Mouse (Mus musculus) heart, embryonic 15.5 days (tissue): Measurements from ENCODE around the gene Dlx3. TPM values are rescaled to one million over a fixed set of nuclear protein-coding genes. Genes with fewer than 3 reads are reported as not detected.

Experiments used
- ATAC-seq: fragments of 200-750 bp; cut with Nextera tagmentation; replicated peaks from 2 replicates; pipeline ENCODE4 v1.8.0; 2017; ENCODE audit warnings: low read depth, moderate TSS enrichment; ENCODE audit not compliant: insufficient number of reproducible peaks, insufficient read depth, low FRiP score
- H3K27ac ChIP-seq: fragments of 300-500 bp; sonication (generic); 2 replicates; pipeline ENCODE4 v1.5.1; 2015; ENCODE audit warnings: mild to moderate bottlenecking, inconsistent platforms
- H3K27me3 ChIP-seq: fragments of 300-500 bp; sonication (generic); 2 replicates; pipeline ENCODE4 v1.6.1; 2015; ENCODE audit warnings: inconsistent platforms
- H3K36me3 ChIP-seq: fragments of 300-500 bp; sonication (generic); 2 replicates; pipeline ENCODE4 v1.6.1; 2015; ENCODE audit warnings: mild to moderate bottlenecking, inconsistent platforms
- H3K4me1 ChIP-seq: fragments of 300-500 bp; sonication (generic); replicated peaks from 2 replicates; pipeline ENCODE4 v1.6.1; 2015; ENCODE audit warnings: inconsistent platforms
- H3K4me2 ChIP-seq: fragments of 300-500 bp; sonication (generic); 2 replicates; pipeline ENCODE4 v1.6.1; 2015; ENCODE audit warnings: inconsistent platforms, mild to moderate bottlenecking, moderate library complexity
- H3K4me3 ChIP-seq: fragments of 300-500 bp; sonication (generic); 2 replicates; pipeline ENCODE4 v1.5.1; 2015; ENCODE audit warnings: mild to moderate bottlenecking, inconsistent platforms
- H3K9ac ChIP-seq: fragments of 300-500 bp; sonication (generic); 2 replicates; pipeline ENCODE4 v1.6.1; 2015; ENCODE audit warnings: mild to moderate bottlenecking, inconsistent platforms
- H3K9me3 ChIP-seq: fragments of 300-500 bp; sonication (generic); replicated peaks from 2 replicates; pipeline ENCODE4 v1.6.1; 2016; ENCODE audit warnings: inconsistent platforms
- WGBS: fragments of 180-500 bp; shearing (Covaris S2); methylation state at CpG from one replicate; pipeline ENCODE4 v1.1.7; 2015; ENCODE audit warnings: mixed read lengths; 5-methylcytosine and 5-hydroxymethylcytosine counted together
- polyA plus RNA-seq: library from polyadenylated mRNA; unstranded; fragments of >200 nt; fragmentation: Nextera tagmentation; extraction: Ambion mirVana; gene quantifications from 2 replicates; pipeline ENCODE4 v1.2.1, GENCODE M21; 2015

Dlx3 gene
- polyA plus RNA-seq, 1 experiment from 2014 or later = 0.08 TPM

GRCm38 (mm10) chr11:95106440-95107236 lies 13.3 kb upstream of the Dlx3 start:
- Histone ChIP-seq H3K9ac (no peak overlapping the region), H3K4me3 (no peak overlapping the region), H3K27me3 (peaks cover 12% of the 10 kb centered on the region; the same call in 1 of the 2 replicates), H3K9me3 (0 out of 2 replicates have a peak, but pooled peaks cover 4% of the 10 kb centered on the region), H3K36me3 (no peaks in the 10 kb centered on the region), H3K4me1 (peaks cover 24% of the 10 kb centered on the region), H3K4me2 (no peak overlapping the region), H3K27ac (no peak overlapping the region)
- 31% methylated on average over 23 of the region's 23 CpGs for WGBS
- peak; percentile 28; the same call in 1 of the 2 replicates for ATAC-seq

DNA sequence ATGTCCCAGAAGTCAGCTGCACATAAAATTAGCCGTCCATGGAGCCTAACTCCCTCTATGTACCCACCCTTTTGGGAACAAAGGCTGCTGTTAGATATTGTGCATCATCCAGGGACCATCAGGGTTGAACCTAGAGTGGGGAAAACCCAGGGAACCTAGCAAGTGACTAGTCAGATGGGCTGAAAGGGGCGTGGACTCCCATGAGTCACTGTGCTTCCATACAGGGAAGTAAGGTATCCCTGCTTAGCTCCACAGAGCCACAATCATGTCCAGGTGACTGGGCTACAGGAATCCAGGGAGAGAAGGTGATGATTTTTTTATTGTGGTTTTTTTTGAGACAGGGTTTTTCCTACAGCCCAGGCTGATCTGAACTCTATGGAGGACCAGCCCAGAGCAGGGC lies 10.9 kb upstream of the Dlx3 start:
- H3K36me3 ChIP-seq = no peaks in the 10 kb centered on the region
- H3K9ac ChIP-seq = no peak overlapping the region
- no peak overlapping the region for H3K4me3 ChIP-seq
- no peak overlapping the region for H3K27ac ChIP-seq
- no peak for ATAC-seq
- 84% methylated on average over 2 of the region's 2 CpGs for WGBS
- H3K9me3 ChIP-seq = no peaks in the 10 kb centered on the region
- peaks cover 12% of the 10 kb centered on the region; the same call in 1 of the 2 replicates for H3K27me3 ChIP-seq
- H3K4me2 ChIP-seq = no peak overlapping the region
- H3K4me1 ChIP-seq = peaks cover 21% of the 10 kb centered on the region

DNA sequence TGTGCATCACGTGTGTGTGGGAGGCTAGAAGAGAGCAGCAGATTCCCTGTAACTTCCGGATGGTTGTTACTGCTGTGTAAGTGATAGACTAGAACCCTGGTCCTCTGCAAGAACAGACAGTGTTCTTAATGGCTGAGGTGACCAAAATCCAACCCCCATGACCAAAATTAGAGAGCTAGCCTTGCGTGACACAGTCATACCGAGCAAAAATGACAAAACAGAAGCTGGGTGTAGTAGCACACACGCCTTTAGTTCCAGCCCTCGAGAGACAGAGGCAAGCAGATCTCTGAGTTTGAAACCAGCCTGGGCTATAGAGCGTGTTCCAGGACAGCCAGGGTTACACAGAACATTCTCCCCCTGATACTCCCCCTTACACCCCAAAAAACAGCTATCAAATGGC lies 9.8 kb upstream of the Dlx3 start:
- Histone ChIP-seq H3K4me1 (peaks cover 15% of the 10 kb centered on the region), H3K27me3 (peaks cover 12% of the 10 kb centered on the region; the same call in 1 of the 2 replicates), H3K9me3 (no peaks in the 10 kb centered on the region), H3K9ac (no peak overlapping the region), H3K4me2 (no peak overlapping the region), H3K27ac (no peak overlapping the region), H3K4me3 (no peak overlapping the region), H3K36me3 (no peaks in the 10 kb centered on the region)
- 80% methylated on average over 7 of the region's 7 CpGs for WGBS
- no peak for ATAC-seq

GRCm38 (mm10) chr11:95117030-95117429 lies 2.9 kb upstream of the Dlx3 start:
- peak; percentile 59; the same call in 1 of the 2 replicates for ATAC-seq
- Histone ChIP-seq H3K4me3 (no peak overlapping the region), H3K4me2 (no peak overlapping the region), H3K27me3 (peaks cover 50% of the 10 kb centered on the region), H3K9ac (no peak overlapping the region), H3K9me3 (no peaks in the 10 kb centered on the region), H3K4me1 (peaks cover 22% of the 10 kb centered on the region), H3K36me3 (no peaks in the 10 kb centered on the region), H3K27ac (no peak overlapping the region)
- WGBS = 3% methylated on average over 6 of the region's 6 CpGs

GRCm38 (mm10) chr11:95118505-95118904 lies 1.4 kb upstream of the Dlx3 start:
- H3K36me3 ChIP-seq = no peaks in the 10 kb centered on the region
- WGBS = 6% methylated on average over 8 of the region's 8 CpGs
- H3K4me1 ChIP-seq = peaks cover 22% of the 10 kb centered on the region
- ATAC-seq = no peak
- no peak overlapping the region for H3K27ac ChIP-seq
- peaks cover 64% of the 10 kb centered on the region for H3K27me3 ChIP-seq
- no peak overlapping the region for H3K4me3 ChIP-seq
- H3K4me2 ChIP-seq = no peak overlapping the region
- no peaks in the 10 kb centered on the region for H3K9me3 ChIP-seq
- H3K9ac ChIP-seq = no peak overlapping the region

- peaks cover 22% of the 10 kb centered on the region for H3K4me1 ChIP-seq
- no peaks in the 10 kb centered on the region for H3K36me3 ChIP-seq
- WGBS = under 1% methylated on average over 21 of the region's 21 CpGs
- peak overlapping the region; percentile 81 for H3K4me2 ChIP-seq
- peaks cover 85% of the 10 kb centered on the region for H3K27me3 ChIP-seq
- H3K9ac ChIP-seq = no peak overlapping the region
- H3K27ac ChIP-seq = no peak overlapping the region
- no peaks in the 10 kb centered on the region for H3K9me3 ChIP-seq
- peak overlapping the region; percentile 50 for H3K4me3 ChIP-seq
- ATAC-seq = no peak
These were observed 708 bp downstream of the Dlx3 start for GRCm38 (mm10) chr11:95120633-95121020.

GRCm38 (mm10) chr11:95121161-95122099 lies 1.5 kb downstream of the Dlx3 start:
- H3K9ac ChIP-seq = 0 out of 2 replicates have a peak overlapping the region, but pooled peaks have one; percentile 40
- 2% methylated on average over 62 of the region's 63 CpGs for whole genome bisulfite sequencing
- H3K27ac ChIP-seq = no peak overlapping the region
- no peaks in the 10 kb centered on the region for H3K9me3 ChIP-seq
- peak overlapping the region; percentile 81 for H3K4me2 ChIP-seq
- H3K4me1 ChIP-seq = peaks cover 24% of the 10 kb centered on the region
- no peaks in the 10 kb centered on the region for H3K36me3 ChIP-seq
- peaks cover 90% of the 10 kb centered on the region for H3K27me3 ChIP-seq
- peak overlapping the region; percentile 50 for H3K4me3 ChIP-seq
- ATAC-seq = no peak

DNA sequence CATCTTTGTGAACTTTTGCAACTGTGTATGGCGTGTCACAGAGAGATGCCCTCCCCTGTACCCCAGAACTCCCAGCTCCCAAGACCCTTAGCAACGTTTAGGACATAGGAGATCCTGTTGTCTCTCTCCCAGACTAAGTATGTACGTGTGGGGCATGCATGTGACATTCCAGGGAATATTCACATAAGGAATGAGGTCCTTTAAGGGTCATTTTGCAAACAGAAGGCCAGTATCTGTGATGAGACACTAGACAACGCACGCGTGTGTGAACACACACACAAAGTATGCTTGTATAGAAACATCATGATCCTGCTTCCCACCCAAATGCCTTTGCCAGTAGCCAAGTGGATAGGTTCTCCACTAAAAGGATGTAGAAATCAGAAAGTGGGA lies 2.2 kb downstream of the Dlx3 start:
- no peak overlapping the region for H3K4me3 ChIP-seq
- peaks cover 95% of the 10 kb centered on the region for H3K27me3 ChIP-seq
- 59% methylated on average over 6 of the region's 6 CpGs for WGBS
- no peak overlapping the region for H3K27ac ChIP-seq
- ATAC-seq = no peak
- peaks cover 29% of the 10 kb centered on the region for H3K4me1 ChIP-seq
- H3K36me3 ChIP-seq = no peaks in the 10 kb centered on the region
- H3K9me3 ChIP-seq = no peaks in the 10 kb centered on the region
- no peak overlapping the region for H3K4me2 ChIP-seq
- H3K9ac ChIP-seq = no peak overlapping the region

DNA sequence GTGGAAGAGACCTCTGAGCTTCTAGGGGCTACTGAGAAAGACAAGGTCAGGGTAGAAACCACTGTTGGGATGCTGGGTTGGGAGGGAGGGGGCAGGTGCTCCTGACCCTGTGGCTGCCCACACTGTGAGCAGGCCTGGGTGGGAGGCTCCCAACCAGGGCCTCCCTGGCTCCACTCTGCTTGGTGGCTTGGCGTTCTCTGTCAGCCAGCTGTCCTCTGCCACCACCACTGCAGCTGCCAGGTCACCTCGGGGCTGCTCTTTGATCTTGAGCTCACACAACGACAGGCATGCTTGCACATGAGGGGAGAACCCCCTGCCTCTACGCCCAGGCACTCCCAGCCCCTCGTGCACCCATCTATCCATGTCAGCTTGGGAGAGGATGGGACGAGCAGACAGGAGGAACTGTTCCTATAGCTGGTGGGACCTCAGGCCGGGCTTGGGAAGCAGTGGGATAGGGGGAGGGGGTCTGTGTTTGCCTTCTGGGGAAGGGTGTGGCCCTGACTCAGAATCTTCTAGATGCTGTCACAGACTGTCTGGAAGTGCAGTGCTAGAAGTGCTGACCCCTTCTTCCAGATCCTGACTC lies 5.5 kb downstream of the Dlx3 start:
- 37% methylated on average over 7 of the region's 7 CpGs for WGBS
- Histone ChIP-seq H3K9me3 (no peaks in the 10 kb centered on the region), H3K4me1 (peaks cover 19% of the 10 kb centered on the region), H3K27ac (no peak overlapping the region), H3K36me3 (no peaks in the 10 kb centered on the region), H3K9ac (no peak overlapping the region), H3K4me3 (no peak overlapping the region), H3K27me3 (peaks cover 89% of the 10 kb centered on the region), H3K4me2 (no peak overlapping the region)
- ATAC-seq = no peak; the same call in 1 of the 2 replicates

- ATAC-seq = peak; percentile 36; the same call in 1 of the 2 replicates
- H3K4me3 ChIP-seq = peak overlapping the region; percentile 23; the same call in 1 of the 2 replicates
- H3K27me3 ChIP-seq = peaks cover 85% of the 10 kb centered on the region
- no peaks in the 10 kb centered on the region for H3K36me3 ChIP-seq
- WGBS = 5% methylated on average over 20 of the region's 20 CpGs
- H3K9me3 ChIP-seq = no peaks in the 10 kb centered on the region
- H3K9ac ChIP-seq = peak overlapping the region; percentile 29; the same call in 1 of the 2 replicates
- no peak overlapping the region for H3K27ac ChIP-seq
- H3K4me1 ChIP-seq = peaks cover 8% of the 10 kb centered on the region
- H3K4me2 ChIP-seq = peak overlapping the region; percentile 53
These were observed 6.6 kb downstream of the Dlx3 start for GRCm38 (mm10) chr11:95126272-95127245.
